Mouse (Mus musculus) hindbrain, embryonic 16.5 days (tissue): Measurements from ENCODE around the gene Uap1l1. TPM values are rescaled to one million over a fixed set of nuclear protein-coding genes. Genes with fewer than 3 reads are reported as not detected.

Experiments
- ATAC-seq: fragments of 200-750 bp; cut with Nextera tagmentation; 2 replicates; pipeline ENCODE4 v1.8.0; 2017; ENCODE audit warnings: moderate TSS enrichment, moderate library complexity
- H3K27ac ChIP-seq: fragments of 300-500 bp; sonication (generic); 2 replicates; pipeline ENCODE4 v1.5.1; 2014; ENCODE audit warnings: low read depth, mild to moderate bottlenecking, control low read depth, low read length, moderate library complexity
- H3K27me3 ChIP-seq: fragments of 300-500 bp; sonication (generic); replicated peaks from 2 replicates; pipeline ENCODE4 v1.6.1; 2014; ENCODE audit warnings: low read length; ENCODE audit not compliant: control insufficient read depth, insufficient read depth
- H3K36me3 ChIP-seq: fragments of 300-500 bp; sonication (generic); 2 replicates; pipeline ENCODE4 v1.6.1; 2014; ENCODE audit warnings: mild to moderate bottlenecking, low read length, moderate library complexity, mixed read lengths; ENCODE audit not compliant: control insufficient read depth, insufficient read depth
- H3K4me1 ChIP-seq: fragments of 300-500 bp; sonication (generic); 2 replicates; pipeline ENCODE4 v1.6.1; 2014; ENCODE audit warnings: low read depth, low read length; ENCODE audit not compliant: control insufficient read depth, insufficient read depth
- H3K4me2 ChIP-seq: fragments of 300-500 bp; sonication (generic); 2 replicates; pipeline ENCODE4 v1.6.1; 2014; ENCODE audit warnings: mild to moderate bottlenecking, low read length, control low read depth, moderate library complexity
- H3K4me3 ChIP-seq: fragments of 300-500 bp; sonication (generic); 2 replicates; pipeline ENCODE4 v1.5.1; 2014; ENCODE audit warnings: mild to moderate bottlenecking, low read length, control low read depth, moderate library complexity
- H3K9ac ChIP-seq: fragments of 300-500 bp; sonication (generic); 2 replicates; pipeline ENCODE4 v1.6.1; 2014; ENCODE audit warnings: low read depth, mild to moderate bottlenecking, control low read depth, low read length, moderate library complexity
- H3K9me3 ChIP-seq: fragments of 300-500 bp; sonication (generic); 2 replicates; pipeline ENCODE4 v1.6.1; 2014; ENCODE audit warnings: mild to moderate bottlenecking, low read length, moderate library complexity; ENCODE audit not compliant: control insufficient read depth
- WGBS: fragments of 180-500 bp; shearing (Covaris S2); extraction: QIAGEN DNeasy Blood & Tissue Kit; methylation state at CpG from one replicate; pipeline ENCODE4 v1.1.7; 2014; 5-methylcytosine and 5-hydroxymethylcytosine counted together
- polyA plus RNA-seq: library from polyadenylated mRNA; unstranded; fragments of >200 nt; fragmentation: Nextera tagmentation; extraction: Ambion mirVana; gene quantifications from 2 replicates; pipeline ENCODE4 v1.2.1, GENCODE M21; 2015

Gene Uap1l1
- polyA plus RNA-seq, 1 experiment from 2014 or later, result 8.8 TPM

- Histone ChIP-seq H3K27me3 (peaks cover 56% of the 10 kb centered on the region), H3K4me1 (no peaks in the 10 kb centered on the region), H3K27ac (no peak overlapping the region), H3K9ac (no peak overlapping the region), H3K4me3 (no peak overlapping the region), H3K9me3 (no peaks in the 10 kb centered on the region), H3K4me2 (no peak overlapping the region), H3K36me3 (peaks cover 29% of the 10 kb centered on the region)
- WGBS, result 8% methylated on average over 22 of the region's 22 CpGs
- no peak for ATAC-seq
These were observed 54.5 kb downstream of the Uap1l1 start for GRCm38 (mm10) chr2:25310969-25311368.

GRCm38 (mm10) chr2:25310180-25310579 is 55.3 kb downstream of the Uap1l1 start:
- Histone ChIP-seq H3K27ac (no peak overlapping the region), H3K4me1 (peaks cover 6% of the 10 kb centered on the region), H3K9ac (no peak overlapping the region), H3K4me3 (no peak overlapping the region), H3K36me3 (peaks cover 29% of the 10 kb centered on the region), H3K4me2 (no peak overlapping the region), H3K9me3 (no peaks in the 10 kb centered on the region), H3K27me3 (peaks cover 56% of the 10 kb centered on the region)
- WGBS, result 57% methylated on average over 10 of the region's 10 CpGs
- no peak for ATAC-seq

Other genes starting within 250 kb of the Uap1l1 start
- gene Nrarp, start 184.9 kb downstream of the Uap1l1 start, polyA plus RNA-seq, result 13.6 and 16.3 TPM in 2 replicates
- 2.1 and 2.3 TPM in 2 replicates for gene Tor4a, start 168.8 kb downstream of the Uap1l1 start, polyA plus RNA-seq
- gene Nelfb, start 154.2 kb downstream of the Uap1l1 start, polyA plus RNA-seq, result 105 and 112 TPM in 2 replicates
- gene Stpg3, start 151.0 kb downstream of the Uap1l1 start, polyA plus RNA-seq, result not detected in 2 replicates
- 0.39 and 1.0 TPM in 2 replicates for gene Fam166a, start 146.9 kb downstream of the Uap1l1 start, polyA plus RNA-seq
- gene Tubb4b, start 141.0 kb downstream of the Uap1l1 start, polyA plus RNA-seq, result 486 and 553 TPM in 2 replicates
- gene Slc34a3, start 131.3 kb downstream of the Uap1l1 start, polyA plus RNA-seq, result not detected in 2 replicates
- not detected in 2 replicates for gene Rnf224, start 128.9 kb downstream of the Uap1l1 start, polyA plus RNA-seq
- gene Rnf208, start 123.4 kb downstream of the Uap1l1 start, polyA plus RNA-seq, result 166 and 207 TPM in 2 replicates
- 0.24 TPM in 1 of 2 replicates, not detected in the other for gene Cysrt1, start 123.2 kb downstream of the Uap1l1 start, polyA plus RNA-seq
- 4.2 and 5.1 TPM in 2 replicates for gene AL732309.1, start 118.8 kb downstream of the Uap1l1 start, polyA plus RNA-seq
- 15.8 and 16.6 TPM in 2 replicates for gene Tmem203, start 110.2 kb downstream of the Uap1l1 start, polyA plus RNA-seq
- 20.3 TPM in 2 replicates for gene Tprn, start 103.1 kb downstream of the Uap1l1 start, polyA plus RNA-seq
- gene Ssna1, start 93.2 kb downstream of the Uap1l1 start, polyA plus RNA-seq, result 181 and 183 TPM in 2 replicates
- 137 and 147 TPM in 2 replicates for gene Anapc2, start 93.2 kb downstream of the Uap1l1 start, polyA plus RNA-seq
- gene Tmem210, start 77.5 kb downstream of the Uap1l1 start, polyA plus RNA-seq, result not detected in 2 replicates
- 0.12 and 0.13 TPM in 2 replicates for gene Lrrc26, start 75.8 kb downstream of the Uap1l1 start, polyA plus RNA-seq
- 56.9 and 65.8 TPM in 2 replicates for gene Grin1, start 46.5 kb downstream of the Uap1l1 start, polyA plus RNA-seq
- 41.6 and 48.3 TPM in 2 replicates for gene Man1b1, start 33.3 kb downstream of the Uap1l1 start, polyA plus RNA-seq
- gene Dpp7, start 9.3 kb downstream of the Uap1l1 start, polyA plus RNA-seq, result 26.4 and 27.8 TPM in 2 replicates
- 15.7 and 17.2 TPM in 2 replicates for gene Sapcd2, start 6.6 kb upstream of the Uap1l1 start, polyA plus RNA-seq
- 6.7 and 7.4 TPM in 2 replicates for gene Entpd2, start 30.2 kb upstream of the Uap1l1 start, polyA plus RNA-seq
- gene Npdc1, start 33.7 kb upstream of the Uap1l1 start, polyA plus RNA-seq, result 481 and 505 TPM in 2 replicates
- 0.19 and 0.23 TPM in 2 replicates for gene Fut7, start 57.6 kb upstream of the Uap1l1 start, polyA plus RNA-seq
- gene Abca2, start 63.0 kb upstream of the Uap1l1 start, polyA plus RNA-seq, result 13.5 and 15.5 TPM in 2 replicates
- gene Clic3, start 91.2 kb upstream of the Uap1l1 start, polyA plus RNA-seq, result 3.4 and 4.1 TPM in 2 replicates
- gene Paxx, start 95.4 kb upstream of the Uap1l1 start, polyA plus RNA-seq, result 117 and 134 TPM in 2 replicates
- 904 and 1,173 TPM in 2 replicates for gene Ptgds, start 104.4 kb upstream of the Uap1l1 start, polyA plus RNA-seq
- not detected in 2 replicates for gene Lcn12, start 128.2 kb upstream of the Uap1l1 start, polyA plus RNA-seq
- 136 and 153 TPM in 2 replicates for gene Fbxw5, start 135.1 kb upstream of the Uap1l1 start, polyA plus RNA-seq
- 6.1 and 6.6 TPM in 2 replicates for gene C8g, start 136.0 kb upstream of the Uap1l1 start, polyA plus RNA-seq
- gene Traf2, start 181.3 kb upstream of the Uap1l1 start, polyA plus RNA-seq, result 16.8 and 17.8 TPM in 2 replicates
- 384 and 413 TPM in 2 replicates for gene Edf1, start 192.2 kb upstream of the Uap1l1 start, polyA plus RNA-seq
- 1.8 and 3.7 TPM in 2 replicates for gene Mamdc4, start 209.2 kb upstream of the Uap1l1 start, polyA plus RNA-seq
- 164 and 178 TPM in 2 replicates for gene Phpt1, start 209.5 kb upstream of the Uap1l1 start, polyA plus RNA-seq
- gene Ajm1, start 216.1 kb upstream of the Uap1l1 start, polyA plus RNA-seq, result 12.0 and 15.1 TPM in 2 replicates
- gene Rabl6, start 242.8 kb upstream of the Uap1l1 start, polyA plus RNA-seq, result 65.3 and 71.8 TPM in 2 replicates